Mouse (Mus musculus) stomach, postnatal 0 days (tissue): ENCODE results near the gene Osbpl7.
A peak's percentile ranks its signal among the peaks of the same experiment; 100 is the strongest.

Experiments
- CTCF ChIP-seq: IDR thresholded peaks from 2 replicates; pipeline ENCODE4 v1.5.1; 2016; ENCODE audit warnings: antibody characterized with exemption, low read depth, mild to moderate bottlenecking, moderate library complexity
- EP300 ChIP-seq: optimal IDR thresholded peaks from 2 replicates; pipeline ENCODE3; 2016; ENCODE audit warnings: antibody characterized with exemption

GRCm38 (mm10) chr11:97063921-97064295 is 13.5 kb downstream of the Osbpl7 start:
- TF ChIP-seq EP300 (no peak), CTCF (peak; percentile 54)
